Mouse (Mus musculus): ENCODE measurements around the gene Bst1. TPM values are rescaled to one million over a fixed set of nuclear protein-coding genes. Genes with fewer than 3 reads are reported as not detected.

The Bst1 gene
- total RNA-seq, 2 experiments from 2014 or later: not detected

DNA sequence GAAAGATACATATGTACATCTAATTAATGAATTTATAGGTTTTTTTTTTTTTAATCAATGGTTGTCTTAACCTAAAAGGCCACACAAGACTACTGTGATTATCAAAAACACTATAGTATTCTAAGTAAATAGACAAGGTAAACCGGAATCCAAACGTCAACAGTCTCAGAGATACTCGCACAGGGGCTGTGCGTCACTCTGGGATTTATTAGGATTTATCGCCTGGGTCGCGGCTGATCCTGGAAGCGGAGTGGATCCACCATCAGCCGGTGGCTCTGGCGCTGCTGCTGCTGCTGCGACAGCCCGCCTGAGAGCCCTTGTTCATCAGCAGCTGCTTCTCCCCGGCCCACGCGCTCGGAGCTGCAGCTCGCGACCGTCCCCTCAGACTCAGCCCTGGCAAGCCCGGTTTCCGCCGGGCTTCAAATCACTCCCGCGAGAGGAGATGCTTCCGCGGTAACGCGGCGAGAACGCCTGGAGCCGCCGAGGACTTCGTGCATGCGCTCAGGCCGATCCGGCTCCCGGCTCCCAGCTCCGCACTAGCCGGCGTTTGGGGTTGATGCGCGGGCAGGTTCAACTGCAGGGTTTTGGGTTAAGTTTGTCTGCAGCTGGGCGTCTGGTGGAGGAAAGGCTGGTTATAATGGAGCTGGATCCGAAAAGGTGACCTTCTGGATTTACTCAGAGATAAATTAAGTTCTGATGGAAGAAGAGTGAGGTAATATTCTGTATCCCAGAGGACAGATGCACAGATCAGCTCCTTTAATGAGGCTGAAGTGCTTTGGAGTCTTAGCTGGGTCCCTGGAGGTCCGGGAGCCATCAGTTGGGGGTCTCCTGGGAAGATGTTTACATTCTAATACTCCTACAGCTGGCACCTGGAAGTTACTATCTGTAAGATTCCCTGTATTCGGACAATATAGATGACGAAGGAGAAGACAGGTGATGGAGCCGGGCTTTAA lies 10.7 kb upstream of the Bst1 start:
- peak; percentile 79 for DNase-seq (ENCODE audit: low spot score in 2 of 2)
- intact Hi-C loops (cut with DNase I): no loop called here

DNA sequence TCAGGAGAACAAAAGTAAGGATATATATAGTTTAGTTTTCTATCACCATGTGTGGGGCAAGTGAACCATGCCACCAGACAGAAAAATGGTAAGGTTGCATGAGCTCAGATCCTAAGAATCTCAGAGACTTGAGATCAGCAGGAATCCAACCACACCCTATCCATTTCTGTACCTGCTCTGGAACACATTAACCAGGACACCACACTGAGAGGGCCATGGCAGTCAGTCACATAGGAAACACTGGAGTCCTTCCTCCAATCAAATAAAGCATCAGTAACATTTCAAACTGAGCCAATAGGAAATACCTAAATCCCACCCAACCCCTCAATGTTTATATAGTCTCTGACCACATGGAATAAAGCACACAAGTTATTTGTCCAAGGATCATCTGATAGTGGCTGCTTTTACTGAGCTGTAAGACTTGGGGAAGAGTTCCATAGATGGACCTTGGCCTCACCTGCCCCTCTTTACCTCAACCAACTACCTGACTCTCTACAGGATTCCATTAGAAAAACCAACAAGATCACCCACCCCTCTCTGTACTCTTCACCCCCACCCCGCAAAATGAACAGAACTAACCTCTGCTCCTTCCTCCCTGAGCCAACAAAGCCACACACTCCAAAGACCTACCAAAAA lies 8.1 kb upstream of the Bst1 start:
- intact Hi-C loops (cut with DNase I): no loop called here
- no peak for DNase-seq (ENCODE audit: low spot score in 2 of 2)

DNA sequence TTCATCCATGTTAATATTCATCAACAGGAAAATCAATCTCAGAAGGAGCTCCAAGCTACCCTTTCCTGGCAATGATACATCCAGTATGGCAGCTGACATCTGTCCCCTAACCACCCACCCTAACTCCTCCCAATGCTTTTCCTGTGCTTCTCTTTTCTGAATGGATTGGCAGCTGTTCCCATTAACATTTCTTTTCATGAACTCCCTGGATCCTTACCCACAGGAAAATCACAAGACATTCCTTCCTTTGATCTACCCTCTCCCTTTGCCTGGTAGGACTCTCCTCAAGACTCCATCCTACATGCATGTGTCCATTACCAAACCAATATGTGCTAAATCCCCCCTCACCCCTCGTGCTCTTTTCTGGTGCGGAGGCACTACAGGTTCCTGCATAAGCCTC lies 4.1 kb upstream of the Bst1 start:
- DNase-seq (ENCODE audit: low spot score in 2 of 2): no peak
- intact Hi-C loops (cut with DNase I): no loop called here

DNA sequence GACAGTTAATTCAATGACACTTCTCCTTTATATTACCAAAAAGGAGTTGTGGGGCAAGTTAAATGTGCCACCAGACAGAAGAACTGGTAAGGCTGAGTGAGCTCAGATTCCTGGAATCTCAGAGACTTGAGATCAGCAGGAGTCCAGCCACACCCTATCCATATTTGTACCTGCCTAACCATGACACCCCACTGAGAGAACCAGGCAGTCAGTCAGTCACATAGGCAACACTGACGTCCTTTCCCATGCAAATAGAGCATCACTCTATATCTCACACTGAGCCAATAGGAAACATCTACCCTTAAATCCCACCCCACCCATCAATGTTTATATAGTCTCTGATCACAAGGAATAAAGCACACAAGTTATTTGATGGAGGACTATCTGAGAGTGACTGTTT lies 2.9 kb upstream of the Bst1 start:
- DNase-seq (ENCODE audit: low spot score in 2 of 2): no peak
- intact Hi-C loops (cut with DNase I): no loop called here

DNA sequence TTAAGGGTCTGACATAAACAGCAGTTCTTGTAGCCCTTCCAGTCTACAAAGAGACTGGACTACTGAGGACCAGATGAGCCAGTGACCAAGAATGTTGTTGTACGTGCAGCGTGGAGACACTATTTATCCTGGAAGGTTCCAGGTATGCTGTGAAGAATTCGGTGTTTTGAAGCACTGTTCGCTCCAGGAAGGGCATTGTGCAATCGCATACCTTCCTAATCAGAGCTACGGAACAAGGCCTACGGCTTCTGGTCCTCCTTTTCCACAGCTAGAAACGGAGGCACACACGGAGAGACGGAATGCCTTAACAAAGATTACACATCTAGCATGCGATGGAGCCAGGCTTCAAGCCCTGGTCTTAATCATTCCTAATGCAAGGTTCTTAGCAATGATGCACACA lies 2.1 kb downstream of the Bst1 start:
- intact Hi-C loops (cut with DNase I): no loop called here
- no peak for DNase-seq (ENCODE audit: low spot score in 2 of 2)

DNA sequence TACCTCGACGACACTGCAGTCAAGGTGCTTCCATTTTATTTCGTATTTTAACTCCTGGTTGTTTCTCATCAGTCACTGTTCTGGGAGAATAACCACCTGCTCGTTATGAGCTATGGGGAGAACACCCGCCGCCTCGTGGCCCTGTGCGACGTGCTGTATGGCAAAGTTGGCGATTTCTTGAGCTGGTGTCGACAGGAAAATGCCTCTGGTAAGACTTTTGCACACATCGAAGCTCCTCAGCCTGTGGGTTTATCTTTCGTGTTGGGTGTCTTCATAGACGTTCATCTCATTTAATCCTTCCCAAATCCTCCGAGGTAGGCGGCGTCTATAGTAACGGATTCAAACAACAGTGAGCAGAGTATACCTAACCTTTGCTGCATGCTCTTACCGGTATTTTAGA lies 2.9 kb downstream of the Bst1 start, which contains the start of gene Fbxl5:
Gene Fbxl5, minus strand, starts transcription at position 101 of the 400 bp plus-strand sequence.
- no peak for DNase-seq (ENCODE audit: low spot score in 2 of 2)
- intact Hi-C loops (cut with DNase I): no loop called here

DNA sequence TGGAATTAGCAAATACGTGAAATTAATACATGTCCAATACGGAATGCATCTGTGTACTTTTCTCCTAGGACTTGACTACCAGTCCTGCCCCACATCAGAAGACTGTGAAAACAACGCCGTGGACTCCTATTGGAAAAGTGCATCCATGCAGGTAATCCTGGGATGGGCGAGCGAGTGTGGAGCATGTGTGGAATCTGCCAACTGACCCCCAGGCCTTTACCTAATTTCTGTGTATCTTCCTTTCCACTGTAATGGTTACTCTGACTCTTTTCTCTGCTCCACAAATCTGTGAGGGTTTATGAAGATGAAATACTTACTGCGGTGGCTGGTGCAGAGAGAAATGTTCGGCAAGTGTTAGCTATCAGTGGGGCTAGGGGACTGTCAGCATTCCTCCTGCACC lies 3.5 kb downstream of the Bst1 start:
- no peak for DNase-seq (ENCODE audit: low spot score in 2 of 2)
- intact Hi-C loops (cut with DNase I): no loop called here

DNA sequence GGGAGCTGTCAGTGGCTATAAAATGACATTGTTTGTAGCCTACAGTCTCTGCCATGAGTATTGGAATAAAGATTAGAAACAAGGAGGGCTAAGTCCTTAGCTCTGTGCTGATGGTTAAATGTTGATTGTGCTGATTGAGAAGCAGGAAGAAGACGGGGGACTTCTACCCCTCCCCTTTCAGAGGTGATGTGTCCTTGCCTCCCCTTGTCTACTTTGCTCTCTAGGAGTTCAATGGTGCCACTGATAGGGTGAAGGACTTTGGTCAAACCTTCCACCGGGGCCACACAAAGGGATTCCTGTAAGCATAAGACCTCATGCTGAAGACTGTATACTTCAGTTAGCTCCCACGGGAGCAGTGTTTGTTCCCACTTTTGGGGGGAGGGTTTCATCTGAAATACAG lies 4.1 kb downstream of the Bst1 start:
- DNase-seq (ENCODE audit: low spot score in 2 of 2): no peak
- intact Hi-C loops (cut with DNase I): no loop called here

DNA sequence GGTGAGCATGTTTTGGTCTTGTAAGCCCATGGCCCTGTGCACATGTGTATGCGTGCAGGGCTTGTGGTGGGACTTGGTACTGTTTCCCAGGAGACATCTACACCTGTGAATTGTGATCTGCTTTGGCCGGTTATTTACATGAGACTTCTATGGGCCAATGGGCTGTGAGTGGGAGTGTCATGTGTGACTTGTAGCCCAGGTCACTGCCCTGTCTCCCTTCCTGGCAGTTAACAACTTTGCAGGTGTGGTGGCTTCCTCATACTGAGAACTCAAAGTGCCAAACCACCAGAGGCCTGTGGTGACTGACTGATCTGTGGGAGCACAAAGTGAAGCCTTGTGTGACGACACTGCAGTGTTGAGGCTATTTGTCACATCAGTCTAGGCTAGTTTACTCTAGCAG lies 5.9 kb downstream of the Bst1 start:
- intact Hi-C loops (cut with DNase I): no loop called here
- no peak for DNase-seq (ENCODE audit: low spot score in 2 of 2)

DNA sequence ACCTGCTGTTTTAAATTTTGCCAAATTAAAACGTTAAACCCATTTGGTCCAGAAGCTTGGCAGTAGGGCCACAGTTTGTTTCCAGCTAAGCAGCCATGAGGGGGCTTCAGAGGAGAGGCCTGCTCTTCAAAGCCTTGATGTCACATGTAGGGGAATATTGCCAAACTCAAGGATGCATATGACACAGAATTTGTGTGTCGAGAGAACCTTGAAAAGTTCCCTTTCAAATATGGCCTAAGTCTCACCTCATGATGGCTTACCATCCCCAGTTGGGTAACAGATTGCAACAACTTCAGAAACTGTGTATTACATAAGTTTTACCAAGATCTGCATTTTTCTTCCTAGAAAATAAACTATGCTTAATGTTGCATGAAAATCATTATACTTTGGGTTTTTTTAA lies 8.2 kb downstream of the Bst1 start:
- no peak for DNase-seq (ENCODE audit: low spot score in 2 of 2)
- intact Hi-C loops (cut with DNase I): no loop called here

DNA sequence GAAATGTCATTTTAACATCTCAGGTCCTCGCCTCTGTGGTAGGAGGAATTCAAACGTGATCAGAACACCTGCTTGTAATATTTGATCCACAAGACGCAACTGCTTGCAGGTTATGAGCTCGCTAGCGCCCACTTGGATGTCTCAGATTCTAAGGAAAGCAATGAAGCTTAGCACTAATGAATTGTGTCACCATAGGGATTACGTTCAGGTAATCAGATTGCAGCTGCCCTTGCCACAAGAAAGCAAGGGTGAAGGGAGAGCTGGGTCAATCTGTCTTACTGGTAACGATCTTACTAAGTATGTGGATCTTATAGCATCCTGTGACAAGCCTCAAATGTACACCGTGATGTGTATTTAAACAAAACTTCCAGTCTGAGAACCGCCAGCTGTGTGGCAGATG lies 8.7 kb downstream of the Bst1 start:
- intact Hi-C loops (cut with DNase I): no loop called here
- no peak for DNase-seq (ENCODE audit: low spot score in 2 of 2)

DNA sequence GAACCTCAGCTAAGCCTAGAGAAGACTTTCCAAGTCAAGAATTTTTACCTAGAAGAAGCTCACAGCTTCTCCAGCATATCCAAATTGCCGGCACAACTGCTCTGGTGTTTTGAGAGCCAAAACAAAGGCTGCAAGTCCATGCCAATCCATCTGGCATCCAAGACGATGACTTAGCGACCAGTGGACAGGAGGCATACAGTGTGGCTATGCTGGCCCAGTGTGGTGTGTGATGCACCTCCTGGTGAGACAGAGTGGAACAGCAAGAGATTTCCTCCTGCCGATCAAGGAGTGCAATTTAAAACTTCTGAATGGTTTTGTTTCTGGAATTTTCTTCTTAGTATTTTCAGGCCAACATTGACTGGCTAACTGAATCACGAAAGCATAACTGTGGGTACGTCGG lies 17.9 kb downstream of the Bst1 start:
- intact Hi-C loops (cut with DNase I): no loop called here
- DNase-seq (ENCODE audit: low spot score in 2 of 2): no peak

DNA sequence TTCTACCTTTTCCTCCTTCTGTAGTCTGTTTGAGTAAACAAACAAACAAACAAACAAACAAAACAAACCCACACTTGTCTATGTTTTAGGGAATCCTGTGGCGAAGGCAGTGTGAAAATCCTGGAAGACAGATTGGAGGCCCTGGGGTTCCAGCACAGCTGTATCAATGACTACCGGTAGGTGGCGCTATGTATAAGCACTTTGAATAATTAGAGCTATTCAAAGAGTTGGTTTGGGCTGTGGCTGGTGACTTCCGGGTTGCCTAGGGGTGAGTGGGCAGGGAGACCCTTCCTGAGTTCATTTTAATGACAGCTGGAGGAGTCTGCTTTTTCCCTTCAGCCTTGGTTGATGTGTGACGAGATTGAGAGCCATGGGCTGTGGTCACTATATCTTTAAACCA lies 18.7 kb downstream of the Bst1 start:
- intact Hi-C loops (cut with DNase I): no loop called here
- peak; percentile 10 to 19 for DNase-seq (ENCODE audit: low spot score in 2 of 2)

DNA sequence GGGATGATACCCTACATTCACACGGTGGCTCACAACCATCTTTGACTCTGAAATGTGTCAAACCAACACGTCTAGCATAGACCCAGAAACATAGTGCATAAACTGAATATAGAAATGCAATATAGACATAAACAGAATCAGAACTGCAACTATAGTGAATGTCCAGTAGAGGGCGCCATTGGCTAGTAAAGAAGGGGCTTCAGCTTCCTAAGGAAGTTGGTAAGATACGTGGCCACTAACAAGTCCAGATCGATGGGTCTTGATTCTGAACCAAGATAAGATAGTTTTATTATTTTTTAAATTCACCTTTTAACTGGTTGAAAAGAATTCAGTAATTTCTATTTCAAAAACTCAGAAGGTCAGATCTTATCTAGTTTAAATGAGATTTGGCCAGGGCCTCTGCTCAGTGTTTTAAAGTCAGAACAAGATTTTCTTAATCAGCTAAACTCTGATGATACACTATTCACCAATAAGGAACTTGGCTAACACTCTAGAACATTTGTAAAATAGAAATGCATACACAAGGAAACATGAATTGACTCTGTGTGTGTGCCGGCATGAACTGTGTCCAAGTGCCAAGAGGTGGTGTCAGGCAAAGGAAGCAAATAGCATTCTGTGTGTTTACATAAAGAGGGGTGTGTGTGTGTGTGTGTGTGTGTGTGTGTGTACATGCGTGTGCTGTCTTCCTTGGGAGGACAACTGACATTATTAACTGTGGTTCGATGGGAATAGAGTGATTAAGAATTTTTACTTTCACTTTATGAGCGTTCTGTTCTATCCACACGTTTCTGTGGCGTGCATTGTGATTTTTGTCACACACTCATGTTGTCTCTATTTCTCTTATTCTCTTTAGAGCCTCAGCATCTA lies 22.7 kb downstream of the Bst1 start:
- DNase-seq (ENCODE audit: low spot score in 2 of 2): peak; percentile 16 to 28
- intact Hi-C loops (cut with DNase I): loop anchor here (5.0 kb wide), 3 partner anchors 51 to 206 kb away; no protein-coding TSS in a partner anchor

DNA sequence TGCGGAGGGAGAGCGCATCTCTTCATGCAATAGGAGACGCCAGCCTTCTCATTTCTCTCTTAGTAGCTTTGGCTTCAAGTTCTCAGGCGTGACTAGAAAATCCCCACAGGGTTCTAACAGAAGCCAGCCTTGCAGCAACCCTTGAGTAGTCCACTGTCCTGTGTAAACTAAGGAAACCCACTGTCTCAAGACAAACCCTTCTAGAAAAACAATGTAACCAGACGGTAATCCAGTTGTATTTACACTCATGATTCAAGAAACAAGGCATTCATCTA lies 23.3 kb downstream of the Bst1 start:
- intact Hi-C loops (cut with DNase I): loop anchor here (5.0 kb wide), 3 partner anchors 50 to 205 kb away; no protein-coding TSS in a partner anchor
- no peak for DNase-seq (ENCODE audit: low spot score in 2 of 2)

DNA sequence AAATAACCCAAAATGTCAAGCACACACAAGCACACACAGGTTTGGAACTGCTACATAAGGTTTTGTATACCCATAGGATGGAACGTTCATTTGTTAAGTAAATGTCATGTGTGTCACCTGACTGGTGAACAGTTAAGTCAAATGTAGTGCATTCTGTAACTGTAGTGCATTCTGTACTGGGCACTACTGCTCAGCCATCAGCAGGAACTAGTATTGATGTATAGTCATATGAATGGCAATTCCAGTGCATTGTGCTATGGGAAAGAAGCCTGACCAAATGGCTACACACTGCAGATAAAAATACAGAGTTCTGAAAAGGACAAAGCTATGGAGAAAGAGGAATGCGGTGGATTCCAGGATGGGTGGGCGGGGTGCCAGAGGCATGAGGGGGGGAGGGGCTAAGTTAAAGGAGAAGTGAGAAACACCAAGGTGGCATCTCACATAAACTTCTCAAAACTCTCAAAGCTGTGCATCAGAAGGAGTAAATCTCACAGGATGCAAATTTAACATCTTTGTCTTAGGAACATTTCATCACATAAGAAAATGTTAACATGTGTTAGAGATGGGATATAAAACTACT lies 24.0 kb downstream of the Bst1 start:
- no peak for DNase-seq (ENCODE audit: low spot score in 2 of 2)
- intact Hi-C loops (cut with DNase I): loop anchor here (5.0 kb wide), 3 partner anchors 50 to 205 kb away; no protein-coding TSS in a partner anchor

DNA sequence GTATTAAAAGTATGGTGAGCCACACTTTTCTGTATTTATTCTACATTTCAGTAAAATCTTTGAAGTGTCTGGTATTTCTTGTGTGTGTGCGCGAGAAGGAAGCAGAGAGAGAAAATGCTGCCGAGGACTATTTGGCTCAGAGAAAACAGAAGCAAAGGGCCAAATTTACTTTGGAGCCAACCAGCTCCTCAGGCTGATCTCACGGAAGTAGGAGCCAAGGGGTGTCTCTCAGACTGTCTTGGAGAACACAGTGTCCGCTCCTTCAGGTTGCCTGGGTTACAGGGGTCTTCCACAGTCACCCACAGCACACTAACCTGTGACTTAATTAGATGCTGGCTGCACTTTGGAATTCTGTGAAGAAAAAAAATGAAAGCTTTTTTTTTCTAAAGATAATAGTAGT lies 26.4 kb downstream of the Bst1 start:
- intact Hi-C loops (cut with DNase I): no loop called here

DNA sequence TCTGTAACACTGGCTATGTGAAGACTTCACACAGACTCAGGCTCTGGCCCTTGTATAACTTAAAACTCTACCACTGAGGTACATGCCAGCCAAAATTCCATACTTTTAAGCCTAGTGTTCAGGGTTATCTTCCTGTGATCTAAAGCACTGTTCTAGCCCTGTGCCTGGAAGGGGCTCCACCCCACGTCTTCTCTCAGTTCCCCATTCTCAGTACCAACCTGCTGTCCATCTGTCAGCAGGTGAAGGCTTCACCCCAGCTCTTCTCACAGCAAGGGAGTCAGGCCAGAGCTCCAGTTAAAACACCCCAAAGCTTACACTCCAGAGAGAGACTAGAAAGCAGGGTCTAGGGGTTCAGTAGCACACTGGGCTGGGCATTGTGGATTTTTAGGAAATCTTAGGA lies 27.0 kb downstream of the Bst1 start:
- intact Hi-C loops (cut with DNase I): no loop called here
- DNase-seq (ENCODE audit: low spot score in 2 of 2): no peak

More for the DNA sequence above, 26.4 kb downstream of the Bst1 start:
- no peak for DNase-seq (ENCODE audit: low spot score in 2 of 2)

DNA sequence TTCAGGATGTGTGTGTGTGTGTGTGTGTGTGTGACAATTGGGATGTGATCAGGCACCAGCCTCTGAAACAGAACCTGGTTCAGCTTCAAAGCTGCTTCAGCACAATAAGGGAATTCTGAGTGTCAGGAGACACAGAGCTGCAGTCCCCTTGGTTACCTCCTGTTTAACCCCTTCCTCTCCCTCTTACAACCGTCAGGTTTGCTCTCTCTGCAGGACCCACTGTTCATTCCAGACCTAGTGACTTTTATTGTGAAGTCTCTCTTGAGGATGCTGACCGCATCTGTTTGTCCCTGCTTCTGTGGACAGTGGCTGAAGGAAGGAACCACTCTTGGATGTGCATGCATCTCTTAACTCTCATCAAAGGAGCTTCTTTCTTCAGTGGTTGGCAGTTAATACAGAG lies 27.5 kb downstream of the Bst1 start:
- intact Hi-C loops (cut with DNase I): no loop called here
- no peak for DNase-seq (ENCODE audit: low spot score in 2 of 2)

DNA sequence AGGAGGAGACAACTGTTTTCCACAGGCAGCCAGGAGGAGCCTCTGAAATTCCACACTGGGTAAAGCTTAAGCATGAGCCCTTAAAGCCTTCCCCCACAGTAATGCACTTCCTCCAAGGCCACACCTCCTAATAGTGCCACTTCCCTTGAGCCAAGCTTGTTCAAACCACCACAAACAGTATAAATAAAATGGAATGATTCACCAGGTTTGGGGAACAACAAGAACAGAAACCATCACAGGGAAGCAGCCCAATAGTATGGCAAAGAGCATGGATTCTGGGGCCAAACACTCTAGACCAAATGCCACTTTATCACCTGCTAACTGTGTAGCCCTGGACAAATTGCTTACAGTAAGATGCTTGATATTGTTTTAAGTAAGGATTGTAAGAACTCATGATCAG lies 28.9 kb downstream of the Bst1 start:
- intact Hi-C loops (cut with DNase I): no loop called here

More for the DNA sequence above, 28.9 kb downstream of the Bst1 start:
- no peak for DNase-seq (ENCODE audit: low spot score in 2 of 2)

Data from left cerebral cortex, postnatal 36 days (tissue).